Mouse (Mus musculus): ENCODE measurements around the gene Trem3. TPM values are rescaled to one million over a fixed set of nuclear protein-coding genes. Genes with fewer than 3 reads are reported as not detected.

Trem3 gene
- polyA plus RNA-seq, 1 experiment from 2014 or later = 0.21 TPM

- H3K4me2 ChIP-seq (ENCODE audit: low read depth, low read length) = no peak within 1 kb of the TSS
- WGBS = 88% methylated on average over 3 of the region's 3 CpGs
Observed at GRCm38 (mm10) chr17:48263741-48264362, 16.3 kb downstream of the Trem3 start, which contains the start of gene Treml4. Gene Treml4, plus strand, starts transcription at chr17:48264295.

GRCm38 (mm10) chr17:48264662-48265061 lies 17.1 kb downstream of the Trem3 start:
- no peaks in the 10 kb centered on the region for H3K9me3 ChIP-seq (replicated peaks; ENCODE audit: control insufficient read depth, low read length)
- no peak overlapping the region for H3K4me2 ChIP-seq (ENCODE audit: low read depth, low read length)
- DNase-seq (ENCODE audit: low spot score) (no peak), ATAC-seq (replicated peaks; ENCODE audit: insufficient number of reproducible peaks, low FRiP score, low TSS enrichment, low read depth) (no peak)
- H3K36me3 ChIP-seq (replicated peaks; ENCODE audit: control insufficient read depth, insufficient read depth, low read depth, low read length) = no peaks in the 10 kb centered on the region
- H3K4me3 ChIP-seq (ENCODE audit: low read depth, low read length) = no peak overlapping the region
- no peak overlapping the region for H3K9ac ChIP-seq (replicated peaks; ENCODE audit: low read length)
- no peaks in the 10 kb centered on the region for H3K27me3 ChIP-seq (ENCODE audit: control insufficient read depth, insufficient read depth, low read length)
- WGBS = 89% methylated on average over 7 of the region's 7 CpGs
- H3K27ac ChIP-seq (replicated peaks; ENCODE audit: low read depth, low read length) = no peak overlapping the region
- H3K4me1 ChIP-seq (ENCODE audit: control insufficient read depth, insufficient read depth, low read length) = no peaks in the 10 kb centered on the region

More at GRCm38 (mm10) chr17:48263741-48264362, 16.3 kb downstream of the Trem3 start, which contains the start of gene Treml4:
- H3K9ac ChIP-seq (replicated peaks; ENCODE audit: low read length) = no peak within 1 kb of the TSS
- H3K4me1 ChIP-seq (ENCODE audit: control insufficient read depth, insufficient read depth, low read length) = no peaks in the 10 kb centered on the region
- ATAC-seq (replicated peaks; ENCODE audit: insufficient number of reproducible peaks, low FRiP score, low TSS enrichment, low read depth) (no peak), DNase-seq (ENCODE audit: low spot score) (no peak)
- H3K36me3 ChIP-seq (replicated peaks; ENCODE audit: control insufficient read depth, insufficient read depth, low read depth, low read length) = no peaks in the 10 kb centered on the region
- H3K9me3 ChIP-seq (replicated peaks; ENCODE audit: control insufficient read depth, low read length) = no peaks in the 10 kb centered on the region
- no peaks in the 10 kb centered on the region for H3K27me3 ChIP-seq (ENCODE audit: control insufficient read depth, insufficient read depth, low read length)
- no peak within 1 kb of the TSS for H3K27ac ChIP-seq (replicated peaks; ENCODE audit: low read depth, low read length)
- H3K4me3 ChIP-seq (ENCODE audit: low read depth, low read length) = no peak within 1 kb of the TSS

- H3K9ac ChIP-seq (replicated peaks; ENCODE audit: low read length) = no peak overlapping the region
- DNase-seq (ENCODE audit: low spot score) (no peak), ATAC-seq (replicated peaks; ENCODE audit: insufficient number of reproducible peaks, low FRiP score, low TSS enrichment, low read depth) (no peak)
- 41% methylated on average over 2 of the region's 2 CpGs for WGBS
- H3K27me3 ChIP-seq (ENCODE audit: control insufficient read depth, insufficient read depth, low read length) = no peaks in the 10 kb centered on the region
- H3K27ac ChIP-seq (replicated peaks; ENCODE audit: low read depth, low read length) = no peak overlapping the region
- H3K4me3 ChIP-seq (ENCODE audit: low read depth, low read length) = no peak overlapping the region
- H3K4me1 ChIP-seq (ENCODE audit: control insufficient read depth, insufficient read depth, low read length) = no peaks in the 10 kb centered on the region
- no peaks in the 10 kb centered on the region for H3K36me3 ChIP-seq (replicated peaks; ENCODE audit: control insufficient read depth, insufficient read depth, low read depth, low read length)
- H3K9me3 ChIP-seq (replicated peaks; ENCODE audit: control insufficient read depth, low read length) = no peaks in the 10 kb centered on the region
- H3K4me2 ChIP-seq (ENCODE audit: low read depth, low read length) = no peak overlapping the region
Observed at GRCm38 (mm10) chr17:48266138-48266537, 18.6 kb downstream of the Trem3 start.

- no peak for DNase-seq (ENCODE audit: low spot score)
- WGBS = 63% methylated on average over 2 of the region's 2 CpGs
- no peak for ATAC-seq (replicated peaks; ENCODE audit: insufficient number of reproducible peaks, low FRiP score, low TSS enrichment, low read depth)
- Histone ChIP-seq H3K27ac (replicated peaks; ENCODE audit: low read depth, low read length) (no peak overlapping the region), H3K4me3 (ENCODE audit: low read depth, low read length) (no peak overlapping the region), H3K9ac (replicated peaks; ENCODE audit: low read length) (no peak overlapping the region), H3K36me3 (replicated peaks; ENCODE audit: control insufficient read depth, insufficient read depth, low read depth, low read length) (no peaks in the 10 kb centered on the region), H3K4me2 (ENCODE audit: low read depth, low read length) (no peak overlapping the region), H3K4me1 (ENCODE audit: control insufficient read depth, insufficient read depth, low read length) (no peaks in the 10 kb centered on the region), H3K27me3 (ENCODE audit: control insufficient read depth, insufficient read depth, low read length) (no peaks in the 10 kb centered on the region), H3K9me3 (replicated peaks; ENCODE audit: control insufficient read depth, low read length) (no peaks in the 10 kb centered on the region)
Observed at GRCm38 (mm10) chr17:48266610-48267304, 19.2 kb downstream of the Trem3 start.

- no peak overlapping the region for H3K9ac ChIP-seq (replicated peaks; ENCODE audit: low read length)
- ATAC-seq (replicated peaks; ENCODE audit: insufficient number of reproducible peaks, low FRiP score, low TSS enrichment, low read depth) (no peak), DNase-seq (ENCODE audit: low spot score) (no peak)
- H3K4me1 ChIP-seq (ENCODE audit: control insufficient read depth, insufficient read depth, low read length) = no peaks in the 10 kb centered on the region
- WGBS = 96% methylated on average over 1 of the region's 1 CpGs
- no peak overlapping the region for H3K4me3 ChIP-seq (ENCODE audit: low read depth, low read length)
- no peak overlapping the region for H3K4me2 ChIP-seq (ENCODE audit: low read depth, low read length)
- H3K9me3 ChIP-seq (replicated peaks; ENCODE audit: control insufficient read depth, low read length) = no peaks in the 10 kb centered on the region
- no peaks in the 10 kb centered on the region for H3K36me3 ChIP-seq (replicated peaks; ENCODE audit: control insufficient read depth, insufficient read depth, low read depth, low read length)
- no peak overlapping the region for H3K27ac ChIP-seq (replicated peaks; ENCODE audit: low read depth, low read length)
- no peaks in the 10 kb centered on the region for H3K27me3 ChIP-seq (ENCODE audit: control insufficient read depth, insufficient read depth, low read length)
Observed at GRCm38 (mm10) chr17:48267591-48267990, 20.0 kb downstream of the Trem3 start.

- Histone ChIP-seq H3K9ac (replicated peaks; ENCODE audit: low read length) (no peak overlapping the region), H3K36me3 (replicated peaks; ENCODE audit: control insufficient read depth, insufficient read depth, low read depth, low read length) (no peaks in the 10 kb centered on the region), H3K27ac (replicated peaks; ENCODE audit: low read depth, low read length) (no peak overlapping the region), H3K9me3 (replicated peaks; ENCODE audit: control insufficient read depth, low read length) (no peaks in the 10 kb centered on the region), H3K27me3 (ENCODE audit: control insufficient read depth, insufficient read depth, low read length) (no peaks in the 10 kb centered on the region), H3K4me3 (ENCODE audit: low read depth, low read length) (no peak overlapping the region), H3K4me2 (ENCODE audit: low read depth, low read length) (no peak overlapping the region), H3K4me1 (ENCODE audit: control insufficient read depth, insufficient read depth, low read length) (no peaks in the 10 kb centered on the region)
- DNase-seq (ENCODE audit: low spot score) (no peak), ATAC-seq (replicated peaks; ENCODE audit: insufficient number of reproducible peaks, low FRiP score, low TSS enrichment, low read depth) (no peak)
Observed at GRCm38 (mm10) chr17:48268276-48268675, 20.7 kb downstream of the Trem3 start.

- Histone ChIP-seq H3K36me3 (replicated peaks; ENCODE audit: control insufficient read depth, insufficient read depth, low read depth, low read length) (no peaks in the 10 kb centered on the region), H3K9me3 (replicated peaks; ENCODE audit: control insufficient read depth, low read length) (no peaks in the 10 kb centered on the region), H3K9ac (replicated peaks; ENCODE audit: low read length) (no peak overlapping the region), H3K27ac (replicated peaks; ENCODE audit: low read depth, low read length) (no peak overlapping the region), H3K4me1 (ENCODE audit: control insufficient read depth, insufficient read depth, low read length) (no peaks in the 10 kb centered on the region), H3K27me3 (ENCODE audit: control insufficient read depth, insufficient read depth, low read length) (no peaks in the 10 kb centered on the region), H3K4me3 (ENCODE audit: low read depth, low read length) (no peak overlapping the region), H3K4me2 (ENCODE audit: low read depth, low read length) (no peak overlapping the region)
- DNase-seq (ENCODE audit: low spot score) (no peak), ATAC-seq (replicated peaks; ENCODE audit: insufficient number of reproducible peaks, low FRiP score, low TSS enrichment, low read depth) (no peak)
- 72% methylated on average over 4 of the region's 4 CpGs for WGBS
Observed at GRCm38 (mm10) chr17:48269833-48270232, 22.3 kb downstream of the Trem3 start.

- DNase-seq (ENCODE audit: low spot score) = no peak
- 70% methylated on average over 5 of the region's 5 CpGs for WGBS
- H3K9ac ChIP-seq (replicated peaks; ENCODE audit: low read length) = no peak overlapping the region
- no peaks in the 10 kb centered on the region for H3K36me3 ChIP-seq (replicated peaks; ENCODE audit: control insufficient read depth, insufficient read depth, low read depth, low read length)
- H3K9me3 ChIP-seq (replicated peaks; ENCODE audit: control insufficient read depth, low read length) = no peaks in the 10 kb centered on the region
- no peak overlapping the region for H3K4me2 ChIP-seq (ENCODE audit: low read depth, low read length)
- H3K27ac ChIP-seq (replicated peaks; ENCODE audit: low read depth, low read length) = no peak overlapping the region
- ATAC-seq (replicated peaks; ENCODE audit: insufficient number of reproducible peaks, low FRiP score, low TSS enrichment, low read depth) = no peak
- no peak overlapping the region for H3K4me3 ChIP-seq (ENCODE audit: low read depth, low read length)
- H3K4me1 ChIP-seq (ENCODE audit: control insufficient read depth, insufficient read depth, low read length) = no peaks in the 10 kb centered on the region
- H3K27me3 ChIP-seq (ENCODE audit: control insufficient read depth, insufficient read depth, low read length) = no peaks in the 10 kb centered on the region
Observed at GRCm38 (mm10) chr17:48272158-48272557, 24.6 kb downstream of the Trem3 start.

Data from embryonic facial prominence, embryonic 11.5 days (tissue).